Mouse (Mus musculus) stomach, postnatal 0 days (tissue): ENCODE measurements around the gene Ndufs5.

Experiments
- CTCF ChIP-seq: IDR thresholded peaks from 2 replicates; pipeline ENCODE4 v1.5.1; 2016; ENCODE audit warnings: antibody characterized with exemption, low read depth, mild to moderate bottlenecking, moderate library complexity
- EP300 ChIP-seq: optimal IDR thresholded peaks from 2 replicates; pipeline ENCODE3; 2016; ENCODE audit warnings: antibody characterized with exemption

DNA sequence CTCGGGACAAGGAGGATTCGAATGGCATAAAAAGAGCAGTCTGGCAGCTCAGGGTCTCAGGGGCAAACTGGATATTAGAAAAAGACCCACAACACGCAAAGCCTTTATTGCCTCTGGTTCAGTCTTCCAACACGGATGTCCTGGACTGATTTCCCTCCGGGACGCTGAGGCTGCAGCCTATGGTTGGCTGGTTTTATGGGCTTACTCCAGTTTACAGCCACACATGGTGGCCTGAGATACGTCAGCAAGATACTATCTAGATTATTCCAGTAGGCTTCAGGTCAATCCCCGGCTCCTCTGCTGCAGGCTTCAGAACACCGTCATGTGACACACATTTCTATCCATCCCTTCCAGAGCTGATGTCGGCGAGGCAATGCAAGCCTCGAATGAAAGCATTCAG is 24.6 kb downstream of the Ndufs5 start:
- TF ChIP-seq CTCF (no peak), EP300 (no peak)
